Mouse (Mus musculus): ENCODE results near the gene S100a2.
A peak's percentile ranks its signal among the peaks of the same experiment; 100 is the strongest.

Gene S100a2

GRCm38 (mm10) chr3:90596810-90597209, 6.8 kb downstream of the S100a2 start:
- no peak for DNase-seq (ENCODE audit: low read depth)

GRCm38 (mm10) chr3:90597736-90598135, 7.7 kb downstream of the S100a2 start:
- no peak for DNase-seq (ENCODE audit: low read depth)

GRCm38 (mm10) chr3:90598212-90598611, 8.2 kb downstream of the S100a2 start:
- DNase-seq (ENCODE audit: low read depth): no peak

- no peak for DNase-seq (ENCODE audit: low read depth)
Observed at GRCm38 (mm10) chr3:90599401-90599800, 9.4 kb downstream of the S100a2 start.

GRCm38 (mm10) chr3:90600036-90600435, 10.0 kb downstream of the S100a2 start:
- DNase-seq (ENCODE audit: low read depth): no peak

- DNase-seq (ENCODE audit: low read depth): no peak
Observed at GRCm38 (mm10) chr3:90600458-90601195, 10.6 kb downstream of the S100a2 start.

GRCm38 (mm10) chr3:90601486-90602110, 11.6 kb downstream of the S100a2 start, which contains the start of gene Gm42674:
Gm42674 (plus strand) TSS chr3:90601904.
- no peak for DNase-seq (ENCODE audit: low read depth)

- DNase-seq (ENCODE audit: low read depth): no peak
Observed at GRCm38 (mm10) chr3:90603623-90604022, 13.6 kb downstream of the S100a2 start, which contains the start of gene S100a4. S100a4 (plus strand) TSS chr3:90603771.

- DNase-seq (ENCODE audit: low read depth): no peak
Observed at GRCm38 (mm10) chr3:90604416-90604815, 14.4 kb downstream of the S100a2 start.

GRCm38 (mm10) chr3:90605049-90605448, 15.0 kb downstream of the S100a2 start:
- no peak for DNase-seq (ENCODE audit: low read depth)

- no peak for DNase-seq (ENCODE audit: low read depth)
Observed at GRCm38 (mm10) chr3:90605736-90606135, 15.7 kb downstream of the S100a2 start.

GRCm38 (mm10) chr3:90606185-90606584, 16.1 kb downstream of the S100a2 start:
- DNase-seq (ENCODE audit: low read depth): no peak

GRCm38 (mm10) chr3:90607361-90607760, 17.3 kb downstream of the S100a2 start:
- DNase-seq (ENCODE audit: low read depth): no peak

- DNase-seq (ENCODE audit: low read depth): no peak
Observed at GRCm38 (mm10) chr3:90608223-90608622, 18.2 kb downstream of the S100a2 start, which contains the start of gene S100a5. S100a5 (plus strand) TSS chr3:90608523.

- no peak for DNase-seq (ENCODE audit: low read depth)
Observed at GRCm38 (mm10) chr3:90609102-90609501, 19.1 kb downstream of the S100a2 start.

- DNase-seq (ENCODE audit: low read depth): no peak
Observed at GRCm38 (mm10) chr3:90611494-90611893, 21.4 kb downstream of the S100a2 start.

- DNase-seq (ENCODE audit: low read depth): no peak
Observed at GRCm38 (mm10) chr3:90612061-90612460, 22.0 kb downstream of the S100a2 start.

- DNase-seq (ENCODE audit: low read depth): peak; percentile 8
Observed at GRCm38 (mm10) chr3:90612728-90613291, 22.8 kb downstream of the S100a2 start, which contains the start of gene S100a6. S100a6 (plus strand) TSS chr3:90612882.

GRCm38 (mm10) chr3:90613461-90614147, 23.6 kb downstream of the S100a2 start:
- DNase-seq (ENCODE audit: low read depth): no peak

- DNase-seq (ENCODE audit: low read depth): no peak
Observed at GRCm38 (mm10) chr3:90614148-90614530, 24.1 kb downstream of the S100a2 start.

- DNase-seq (ENCODE audit: low read depth): no peak
Observed at GRCm38 (mm10) chr3:90614611-90615251, 24.7 kb downstream of the S100a2 start.

- DNase-seq (ENCODE audit: low read depth): peak; percentile 31
Observed at GRCm38 (mm10) chr3:90615415-90615814, 25.4 kb downstream of the S100a2 start.
